Mouse (Mus musculus) embryonic facial prominence, embryonic 10.5 days (tissue): Measurements from ENCODE around the gene Olfr767. TPM values are rescaled to one million over a fixed set of nuclear protein-coding genes. Genes with fewer than 3 reads are reported as not detected.
"Not testable (repeated sequence)": the region's sequence is repeated elsewhere in the genome, so short reads cannot be mapped to it uniquely, and the experiment has no call there.

Source experiments
- DNase-seq: peaks from one replicate; pipeline ENCODE4 v3.0.0-alpha.2; 2017; ENCODE audit warnings: low spot score
- H3K27ac ChIP-seq: fragments of 300-500 bp; sonication (generic); replicated peaks from 2 replicates; pipeline ENCODE4 v1.5.1; 2016; ENCODE audit warnings: mild to moderate bottlenecking
- H3K27me3 ChIP-seq: fragments of 300-500 bp; sonication (generic); replicated peaks from 2 replicates; pipeline ENCODE4 v1.6.1; 2016; ENCODE audit warnings: low read depth, mild to moderate bottlenecking; ENCODE audit not compliant: poor library complexity, severe bottlenecking
- H3K36me3 ChIP-seq: fragments of 300-500 bp; sonication (generic); replicated peaks from 2 replicates; pipeline ENCODE4 v1.6.1; 2016; ENCODE audit warnings: mild to moderate bottlenecking, moderate library complexity
- H3K4me1 ChIP-seq: fragments of 300-500 bp; sonication (generic); 2 replicates; pipeline ENCODE4 v1.6.1; 2016
- H3K4me3 ChIP-seq: fragments of 300-500 bp; sonication (generic); 2 replicates; pipeline ENCODE4 v1.5.1; 2016; ENCODE audit warnings: mild to moderate bottlenecking, moderate library complexity
- H3K9me3 ChIP-seq: fragments of 300-500 bp; sonication (generic); 2 replicates; pipeline ENCODE4 v1.6.1; 2016; ENCODE audit warnings: mild to moderate bottlenecking
- WGBS: fragments of 180-500 bp; shearing (Covaris S2); methylation state at CpG from one replicate; pipeline ENCODE4 v1.1.7; 2016; 5-methylcytosine and 5-hydroxymethylcytosine counted together
- polyA plus RNA-seq: library from polyadenylated mRNA; unstranded; fragments of >200 nt; fragmentation: Nextera tagmentation; extraction: Ambion mirVana; gene quantifications from 2 replicates; pipeline ENCODE4 v1.2.1, GENCODE M21; 2016

Gene Olfr767
- not detected in 2 replicates for polyA plus RNA-seq

- H3K4me3 ChIP-seq, H3K27me3 ChIP-seq, H3K27ac ChIP-seq, H3K9me3 ChIP-seq, H3K36me3 ChIP-seq, DNase-seq, H3K4me1 ChIP-seq: not testable (repeated sequence)
These were observed at the start of gene Olfr767 for GRCm38 (mm10) chr10:129082810-129083209. Gene Olfr767, minus strand, starts transcription at chr10:129082910.

- no peaks in the 10 kb centered on the region for H3K36me3 ChIP-seq
- H3K27me3 ChIP-seq, result no peaks in the 10 kb centered on the region
- H3K27ac ChIP-seq, result no peak within 1 kb of the TSS
- 85% methylated on average over 2 of the region's 2 CpGs for WGBS
- DNase-seq, result no peak
- H3K4me3 ChIP-seq, result no peak within 1 kb of the TSS
- H3K9me3 ChIP-seq, result no peaks in the 10 kb centered on the region
- no peaks in the 10 kb centered on the region for H3K4me1 ChIP-seq
These were observed 35.1 kb upstream of the Olfr767 start, which contains the start of gene Olfr769 for GRCm38 (mm10) chr10:129117761-129118160. Gene Olfr769, minus strand, starts transcription at chr10:129117861.

GRCm38 (mm10) chr10:129115146-129115545, 32.4 kb upstream of the Olfr767 start:
- no peaks in the 10 kb centered on the region for H3K4me1 ChIP-seq
- H3K36me3 ChIP-seq, result no peaks in the 10 kb centered on the region
- WGBS, result 93% methylated on average over 3 of the region's 3 CpGs

GRCm38 (mm10) chr10:129101231-129101630, 18.5 kb upstream of the Olfr767 start:
- Histone ChIP-seq H3K36me3 (no peaks in the 10 kb centered on the region), H3K27ac (no peak overlapping the region), H3K9me3 (no peaks in the 10 kb centered on the region), H3K4me1 (no peaks in the 10 kb centered on the region), H3K27me3 (no peaks in the 10 kb centered on the region), H3K4me3 (no peak overlapping the region)
- WGBS, result 29% methylated on average over 3 of the region's 3 CpGs
- DNase-seq, result no peak

More at GRCm38 (mm10) chr10:129115146-129115545, 32.4 kb upstream of the Olfr767 start:
- Histone ChIP-seq H3K9me3 (no peaks in the 10 kb centered on the region), H3K27ac (no peak overlapping the region), H3K27me3 (no peaks in the 10 kb centered on the region), H3K4me3 (no peak overlapping the region)
- no peak for DNase-seq

GRCm38 (mm10) chr10:129099275-129099674, 16.6 kb upstream of the Olfr767 start, which contains the start of gene Olfr768:
Gene Olfr768, minus strand, starts transcription at chr10:129099375.
- no peak for DNase-seq
- no peaks in the 10 kb centered on the region for H3K4me1 ChIP-seq
- no peak within 1 kb of the TSS for H3K27ac ChIP-seq
- no peaks in the 10 kb centered on the region for H3K9me3 ChIP-seq
- no peak within 1 kb of the TSS for H3K4me3 ChIP-seq
- 85% methylated on average over 1 of the region's 1 CpGs for WGBS
- H3K36me3 ChIP-seq, result no peaks in the 10 kb centered on the region
- no peaks in the 10 kb centered on the region for H3K27me3 ChIP-seq

GRCm38 (mm10) chr10:129068877-129069276, 13.8 kb downstream of the Olfr767 start, which contains the start of gene Olfr766-ps1:
Gene Olfr766-ps1, minus strand, starts transcription at chr10:129068977.
- Histone ChIP-seq H3K4me3 (no peak within 1 kb of the TSS), H3K36me3 (no peaks in the 10 kb centered on the region), H3K27me3 (no peaks in the 10 kb centered on the region), H3K9me3 (no peaks in the 10 kb centered on the region), H3K4me1 (no peaks in the 10 kb centered on the region), H3K27ac (no peak within 1 kb of the TSS)
- DNase-seq, result no peak
- 86% methylated on average over 2 of the region's 2 CpGs for WGBS

- H3K27me3 ChIP-seq, H3K9me3 ChIP-seq, H3K4me1 ChIP-seq, H3K36me3 ChIP-seq, DNase-seq, H3K4me3 ChIP-seq, H3K27ac ChIP-seq: not testable (repeated sequence)
These were observed 32.8 kb downstream of the Olfr767 start, which contains the start of gene Olfr765 for GRCm38 (mm10) chr10:129049898-129050297. Gene Olfr765, minus strand, starts transcription at chr10:129049998.

GRCm38 (mm10) chr10:129039796-129040195, 42.9 kb downstream of the Olfr767 start, which contains the start of gene Olfr764-ps1:
Gene Olfr764-ps1, minus strand, starts transcription at chr10:129039896.
- WGBS, result 85% methylated on average over 3 of the region's 3 CpGs
- H3K36me3 ChIP-seq, result no peaks in the 10 kb centered on the region
- H3K4me1 ChIP-seq, result no peaks in the 10 kb centered on the region
- no peak within 1 kb of the TSS for H3K27ac ChIP-seq
- H3K9me3 ChIP-seq, result no peaks in the 10 kb centered on the region
- H3K27me3 ChIP-seq, result no peaks in the 10 kb centered on the region
- DNase-seq, result no peak
- no peak within 1 kb of the TSS for H3K4me3 ChIP-seq

GRCm38 (mm10) chr10:129028343-129028742, 54.4 kb downstream of the Olfr767 start:
- WGBS, result 80% methylated on average over 2 of the region's 2 CpGs
- H3K4me1 ChIP-seq, result no peaks in the 10 kb centered on the region
- H3K27me3 ChIP-seq, result no peaks in the 10 kb centered on the region
- H3K27ac ChIP-seq, result no peak overlapping the region
- no peak for DNase-seq
- H3K4me3 ChIP-seq, result no peak overlapping the region
- no peaks in the 10 kb centered on the region for H3K36me3 ChIP-seq
- no peaks in the 10 kb centered on the region for H3K9me3 ChIP-seq

- no peaks in the 10 kb centered on the region for H3K9me3 ChIP-seq
- no peak overlapping the region for H3K4me3 ChIP-seq
- peak; percentile 59 for DNase-seq
- no peaks in the 10 kb centered on the region for H3K27me3 ChIP-seq
- H3K4me1 ChIP-seq, result no peaks in the 10 kb centered on the region
- H3K36me3 ChIP-seq, result no peaks in the 10 kb centered on the region
- H3K27ac ChIP-seq, result no peak overlapping the region
- WGBS, result 58% methylated on average over 3 of the region's 3 CpGs
These were observed 56.6 kb downstream of the Olfr767 start for GRCm38 (mm10) chr10:129026018-129026662.

Other genes with a start within 250 kb of the Olfr767 start
- 11.8 and 12.0 TPM in 2 replicates for gene Gdf11, start 191.2 kb downstream of the Olfr767 start, polyA plus RNA-seq
- 274 and 319 TPM in 2 replicates for gene Cd63, start 181.9 kb downstream of the Olfr767 start, polyA plus RNA-seq
- 11.2 and 11.9 TPM in 2 replicates for gene Rdh5, start 160.0 kb downstream of the Olfr767 start, polyA plus RNA-seq
- gene Bloc1s1, start 158.9 kb downstream of the Olfr767 start, polyA plus RNA-seq, result 185 and 186 TPM in 2 replicates
- gene Itga7, start 149.1 kb downstream of the Olfr767 start, polyA plus RNA-seq, result 1.8 and 2.7 TPM in 2 replicates
- not detected in 2 replicates for gene Mettl7b, start 121.9 kb downstream of the Olfr767 start, polyA plus RNA-seq
- not detected in 2 replicates for gene Olfr9, start 93.5 kb downstream of the Olfr767 start, polyA plus RNA-seq
- not detected in 2 replicates for gene Olfr763, start 72.1 kb downstream of the Olfr767 start, polyA plus RNA-seq
- gene Olfr764-ps1, start 43.0 kb downstream of the Olfr767 start, polyA plus RNA-seq, result not detected in 2 replicates
- gene Olfr765, start 32.9 kb downstream of the Olfr767 start, polyA plus RNA-seq, result not detected in 2 replicates
- not detected in 2 replicates for gene Olfr766-ps1, start 13.9 kb downstream of the Olfr767 start, polyA plus RNA-seq
- gene Olfr768, start 16.5 kb upstream of the Olfr767 start, polyA plus RNA-seq, result not detected in 2 replicates
- gene Olfr769, start 35.0 kb upstream of the Olfr767 start, polyA plus RNA-seq, result not detected in 2 replicates
- not detected in 2 replicates for gene Olfr770, start 56.1 kb upstream of the Olfr767 start, polyA plus RNA-seq
- gene Olfr771, start 81.8 kb upstream of the Olfr767 start, polyA plus RNA-seq, result not detected in 2 replicates
- not detected in 2 replicates for gene Olfr772, start 95.0 kb upstream of the Olfr767 start, polyA plus RNA-seq
- gene Olfr773, start 104.5 kb upstream of the Olfr767 start, polyA plus RNA-seq, result not detected in 2 replicates
- gene Olfr774, start 153.3 kb upstream of the Olfr767 start, polyA plus RNA-seq, result not detected in 2 replicates
- gene Olfr775, start 165.5 kb upstream of the Olfr767 start, polyA plus RNA-seq, result not detected in 2 replicates
- not detected in 2 replicates for gene Olfr776, start 176.2 kb upstream of the Olfr767 start, polyA plus RNA-seq
- gene Olfr777, start 188.6 kb upstream of the Olfr767 start, polyA plus RNA-seq, result not detected in 2 replicates
- gene Olfr780, start 235.2 kb upstream of the Olfr767 start, polyA plus RNA-seq, result not detected in 2 replicates
- gene Olfr781, start 245.9 kb upstream of the Olfr767 start, polyA plus RNA-seq, result not detected in 2 replicates